Mouse (Mus musculus): ENCODE measurements around the gene Hap1.

DNA sequence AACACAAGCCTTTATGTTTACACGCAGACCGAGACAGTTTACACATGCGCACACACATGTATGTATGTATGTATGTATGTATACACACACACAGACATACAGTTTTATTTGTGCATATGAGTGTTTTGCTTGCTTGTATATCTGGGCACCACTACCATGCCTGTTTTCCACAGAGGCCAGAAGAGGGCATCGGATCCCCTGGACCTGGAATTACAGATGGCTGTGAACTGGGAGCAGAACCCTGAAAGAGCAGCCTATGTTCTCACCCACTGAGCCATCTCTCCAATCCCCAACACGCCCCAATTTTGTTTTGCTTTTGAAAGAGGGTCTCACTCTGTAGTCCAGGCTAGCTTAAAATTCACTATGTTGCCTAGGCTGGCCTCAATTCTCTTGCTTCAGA, 1.5 kb upstream of the Hap1 start:
- no peak for TF ChIP-seq POLR2A (IDR thresholded peaks at IDR 0.05; ENCODE audit: low read depth, low read length)
- TF ChIP-seq CTCF (IDR thresholded peaks at IDR 0.05; ENCODE audit: extremely low read depth, insufficient read depth, insufficient read length, insufficient replicate concordance), result no peak

All from spleen, adult 2 months (tissue).